Mouse (Mus musculus) intestine, embryonic 14.5 days (tissue): ENCODE measurements around the gene Abhd12b. TPM values are rescaled to one million over a fixed set of nuclear protein-coding genes. Genes with fewer than 3 reads are reported as not detected.

ENCODE experiments used
- ATAC-seq: fragments of 200-750 bp; cut with Nextera tagmentation; replicated peaks from 2 replicates; pipeline ENCODE4 v1.8.0; 2017; ENCODE audit warnings: low read depth, moderate number of reproducible peaks, moderate TSS enrichment, moderate library complexity; ENCODE audit not compliant: low FRiP score, low TSS enrichment
- DNase-seq: peaks from one replicate; pipeline ENCODE4 v3.0.0-alpha.2; 2018; ENCODE audit warnings: low spot score
- H3K27ac ChIP-seq: fragments of 300-500 bp; sonication (generic); 2 replicates; pipeline ENCODE4 v1.5.1; 2014; ENCODE audit warnings: low read depth, mild to moderate bottlenecking, control low read depth
- H3K27me3 ChIP-seq: fragments of 300-500 bp; sonication (generic); replicated peaks from 2 replicates; pipeline ENCODE4 v1.6.1; 2014; ENCODE audit warnings: low read length, control low read depth; ENCODE audit not compliant: control insufficient read depth, insufficient read depth
- H3K36me3 ChIP-seq: fragments of 300-500 bp; sonication (generic); 2 replicates; pipeline ENCODE4 v1.6.1; 2014; ENCODE audit warnings: low read length, control low read depth; ENCODE audit not compliant: control insufficient read depth, insufficient read depth
- H3K4me1 ChIP-seq: fragments of 300-500 bp; sonication (generic); replicated peaks from 2 replicates; pipeline ENCODE4 v1.6.1; 2014; ENCODE audit warnings: low read length, control low read depth, mixed read lengths; ENCODE audit not compliant: control insufficient read depth, insufficient read depth
- H3K4me2 ChIP-seq: fragments of 300-500 bp; sonication (generic); 2 replicates; pipeline ENCODE4 v1.6.1; 2014; ENCODE audit warnings: low read length
- H3K4me3 ChIP-seq: fragments of 300-500 bp; sonication (generic); 2 replicates; pipeline ENCODE4 v1.5.1; 2014; ENCODE audit warnings: low read depth, low read length, control low read depth, mixed read lengths
- H3K9ac ChIP-seq: fragments of 300-500 bp; sonication (generic); 2 replicates; pipeline ENCODE4 v1.6.1; 2014; ENCODE audit warnings: mild to moderate bottlenecking, low read length
- H3K9me3 ChIP-seq: fragments of 300-500 bp; sonication (generic); 2 replicates; pipeline ENCODE4 v1.6.1; 2016; ENCODE audit warnings: low read length, control low read depth; ENCODE audit not compliant: control insufficient read depth
- WGBS: fragments of 180-500 bp; shearing (Covaris S2); extraction: QIAGEN DNeasy Blood & Tissue Kit; methylation state at CpG from one replicate; pipeline ENCODE4 v1.1.7; 2014; 5-methylcytosine and 5-hydroxymethylcytosine counted together
- polyA plus RNA-seq: library from polyadenylated mRNA; unstranded; fragments of >200 nt; fragmentation: Nextera tagmentation; extraction: Ambion mirVana; gene quantifications from 2 replicates; pipeline ENCODE4 v1.2.1, GENCODE M21; 2014

The Abhd12b gene
- polyA plus RNA-seq, 1 experiment from 2014 or later = 0.49 TPM

DNA sequence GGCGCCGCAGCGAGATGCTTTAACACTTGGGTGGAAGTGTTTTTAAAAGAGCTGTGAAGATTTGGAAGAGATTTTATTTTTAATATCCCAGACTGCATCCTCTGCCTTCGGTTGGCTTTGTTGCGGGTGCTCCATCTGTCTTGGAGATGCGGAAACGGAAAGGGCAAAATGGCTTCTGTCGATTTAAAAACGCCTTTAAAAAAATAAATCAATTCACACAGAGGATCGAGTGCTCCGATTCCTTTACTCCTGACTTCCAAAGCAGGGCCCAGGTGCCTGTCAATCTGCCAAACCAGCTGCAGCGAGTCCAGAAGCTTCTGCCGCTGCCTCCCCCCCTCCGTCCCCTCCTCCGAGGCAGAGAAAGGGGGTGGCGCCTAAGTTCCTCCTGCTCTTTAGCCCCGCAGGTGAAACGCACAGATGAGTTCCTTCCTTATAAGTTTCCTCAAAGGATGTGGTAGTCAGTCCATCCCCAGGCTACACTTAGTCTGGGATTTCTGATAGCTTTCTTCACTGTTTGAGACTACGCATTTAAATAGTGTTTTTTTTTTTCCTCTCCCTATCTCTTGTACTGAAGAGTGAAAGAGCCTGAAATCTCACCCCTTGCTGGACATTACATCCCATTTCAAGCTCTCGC lies 22.8 kb upstream of the Abhd12b start:
- peak overlapping the region; percentile 42 for H3K4me2 ChIP-seq
- peaks cover 4% of the 10 kb centered on the region; the same call in 1 of the 2 replicates for H3K4me1 ChIP-seq
- 42% methylated on average over 20 of the region's 20 CpGs for WGBS
- 0 out of 2 replicates have a peak overlapping the region, but pooled peaks have one; percentile 10 for H3K9ac ChIP-seq
- ATAC-seq = no peak
- peak overlapping the region; percentile 18; the same call in 1 of the 2 replicates for H3K4me3 ChIP-seq
- H3K27ac ChIP-seq = no peak overlapping the region
- DNase-seq = no peak
- no peaks in the 10 kb centered on the region for H3K27me3 ChIP-seq
- H3K9me3 ChIP-seq = no peaks in the 10 kb centered on the region
- H3K36me3 ChIP-seq = no peaks in the 10 kb centered on the region

DNA sequence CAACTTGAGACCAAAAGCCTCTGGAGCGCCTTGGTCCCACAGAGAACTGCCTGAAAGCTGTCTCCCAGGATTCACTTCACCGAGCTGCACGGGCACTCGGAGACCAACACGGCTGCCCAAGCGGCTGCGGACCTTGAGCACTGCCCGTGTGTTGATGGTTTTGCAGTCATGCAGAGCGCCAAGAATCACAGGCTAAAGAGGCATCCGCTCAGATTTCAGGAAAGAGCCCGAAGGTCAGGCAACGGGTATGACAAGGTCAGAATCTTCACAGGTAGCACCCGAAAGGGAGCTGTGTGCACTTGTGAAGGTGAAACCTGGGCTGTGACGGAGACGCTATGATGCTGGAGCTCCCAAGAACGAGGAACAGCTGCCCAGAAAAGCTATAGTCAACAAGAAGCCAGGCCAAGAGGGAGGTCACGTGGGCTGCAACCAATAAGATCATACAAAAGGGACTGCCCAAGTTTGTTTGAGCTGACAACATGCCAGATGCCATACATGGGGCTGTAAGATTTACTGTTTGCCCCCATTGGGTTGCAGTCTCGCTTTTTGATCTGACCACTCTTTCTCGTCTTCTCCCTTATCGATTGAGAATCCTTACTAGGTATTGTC lies 19.2 kb upstream of the Abhd12b start:
- Histone ChIP-seq H3K9ac (no peak overlapping the region), H3K4me3 (no peak overlapping the region), H3K27ac (no peak overlapping the region), H3K4me1 (peaks cover 4% of the 10 kb centered on the region; the same call in 1 of the 2 replicates), H3K4me2 (no peak overlapping the region), H3K27me3 (no peaks in the 10 kb centered on the region), H3K9me3 (no peaks in the 10 kb centered on the region), H3K36me3 (no peaks in the 10 kb centered on the region)
- WGBS = 90% methylated on average over 20 of the region's 20 CpGs
- ATAC-seq (no peak), DNase-seq (no peak)

DNA sequence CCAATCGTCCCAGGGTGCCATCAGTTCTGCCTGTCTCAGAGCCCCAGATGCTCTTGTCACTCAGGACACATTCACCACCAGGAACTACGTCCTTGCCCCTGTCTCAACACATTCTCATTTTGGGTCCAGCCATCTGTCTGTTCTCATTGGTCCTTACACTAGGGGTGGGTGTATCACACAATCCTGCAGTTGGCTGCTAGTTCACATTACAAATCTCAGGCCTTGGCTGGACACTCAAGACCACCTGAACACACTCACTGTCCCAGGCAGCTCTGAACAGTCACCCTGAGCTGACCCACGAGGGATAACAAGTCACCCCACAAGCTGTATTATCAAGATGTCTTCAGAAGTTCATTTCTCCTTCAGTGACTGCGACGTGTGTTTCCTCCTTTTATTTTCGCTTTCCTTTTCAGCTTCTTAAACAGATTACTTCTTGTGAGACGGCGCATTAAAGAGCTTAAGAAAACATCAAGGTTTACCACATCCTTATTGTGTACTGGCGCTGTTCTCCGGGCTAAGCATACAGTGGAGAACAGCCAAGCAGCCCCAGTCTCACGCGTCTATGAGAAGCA lies 17.7 kb upstream of the Abhd12b start:
- Histone ChIP-seq H3K27me3 (no peaks in the 10 kb centered on the region), H3K27ac (no peak overlapping the region), H3K9me3 (no peaks in the 10 kb centered on the region), H3K4me2 (no peak overlapping the region), H3K4me3 (no peak overlapping the region), H3K9ac (no peak overlapping the region), H3K36me3 (no peaks in the 10 kb centered on the region), H3K4me1 (peaks cover 2% of the 10 kb centered on the region; the same call in 1 of the 2 replicates)
- ATAC-seq = no peak
- DNase-seq = no peak
- whole genome bisulfite sequencing = 57% methylated on average over 12 of the region's 12 CpGs

DNA sequence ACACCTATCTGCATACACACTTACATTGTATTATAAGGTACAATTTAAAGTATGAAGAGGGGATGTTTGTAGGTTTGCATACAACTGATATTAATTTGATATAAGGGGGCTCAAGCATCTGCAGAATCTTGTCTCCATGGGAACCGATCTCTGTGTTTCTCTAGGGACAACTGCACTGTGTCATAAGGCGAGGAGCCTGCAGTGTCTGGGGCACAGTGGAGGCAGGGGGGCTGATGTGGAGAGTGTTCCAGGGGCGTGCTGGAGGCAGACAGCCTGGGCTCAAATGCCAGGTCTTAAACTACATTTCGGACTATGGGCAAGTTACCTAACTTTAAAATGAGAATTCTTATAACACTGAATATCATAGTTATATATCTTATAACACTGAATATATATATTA lies 16.8 kb upstream of the Abhd12b start:
- Histone ChIP-seq H3K4me2 (no peak overlapping the region), H3K36me3 (no peaks in the 10 kb centered on the region), H3K4me1 (no peaks in the 10 kb centered on the region), H3K9me3 (no peaks in the 10 kb centered on the region), H3K4me3 (no peak overlapping the region), H3K27me3 (no peaks in the 10 kb centered on the region), H3K9ac (no peak overlapping the region), H3K27ac (no peak overlapping the region)
- DNase-seq = no peak
- no peak for ATAC-seq
- 62% methylated on average over 4 of the region's 4 CpGs for WGBS

DNA sequence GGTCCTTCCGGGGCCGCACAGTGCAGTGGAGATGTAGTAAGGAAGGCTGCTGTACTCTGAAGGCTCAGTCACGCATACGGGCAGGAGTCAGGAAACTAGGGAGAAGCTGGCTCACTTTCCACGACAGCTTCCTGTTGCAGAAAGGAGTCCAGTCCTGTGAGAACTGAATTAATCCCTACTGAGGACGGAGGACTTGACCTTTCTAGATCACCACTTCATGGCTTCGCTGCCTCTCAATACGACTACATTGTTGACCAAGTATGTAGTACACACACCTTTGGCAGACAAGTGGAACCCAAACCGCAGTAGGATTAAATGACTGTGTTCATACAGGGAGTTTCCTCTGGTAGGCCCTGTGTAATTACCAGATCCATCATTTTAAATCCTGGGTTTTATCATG lies 16.3 kb upstream of the Abhd12b start:
- H3K4me1 ChIP-seq = no peaks in the 10 kb centered on the region
- no peak for DNase-seq
- no peak overlapping the region for H3K4me3 ChIP-seq
- no peak overlapping the region for H3K4me2 ChIP-seq
- H3K27ac ChIP-seq = no peak overlapping the region
- WGBS = 71% methylated on average over 9 of the region's 9 CpGs
- H3K9ac ChIP-seq = no peak overlapping the region
- H3K27me3 ChIP-seq = no peaks in the 10 kb centered on the region
- no peaks in the 10 kb centered on the region for H3K9me3 ChIP-seq
- ATAC-seq = no peak
- no peaks in the 10 kb centered on the region for H3K36me3 ChIP-seq

DNA sequence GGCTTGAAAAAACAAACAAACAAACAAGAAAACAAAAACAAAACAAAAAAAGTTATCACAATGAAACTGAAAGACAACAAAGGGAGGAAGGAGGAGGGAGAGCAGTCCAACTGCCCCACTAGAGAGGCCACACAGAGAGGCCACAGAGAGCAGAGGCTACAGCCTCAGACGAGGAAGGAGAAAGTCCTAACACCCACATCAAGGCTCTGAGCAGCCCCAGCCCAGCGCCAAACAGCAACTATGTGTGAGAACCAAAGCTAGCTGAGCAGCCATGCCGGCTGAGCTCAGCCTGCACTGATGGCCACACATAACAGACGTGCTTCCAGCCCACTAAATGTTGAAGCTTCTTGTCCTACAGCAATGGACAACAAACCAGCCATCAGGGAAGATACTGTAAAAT lies 14.1 kb upstream of the Abhd12b start:
- H3K27me3 ChIP-seq = no peaks in the 10 kb centered on the region
- H3K4me3 ChIP-seq = no peak overlapping the region
- WGBS = 61% methylated on average over 4 of the region's 4 CpGs
- peaks cover 3% of the 10 kb centered on the region; the same call in 1 of the 2 replicates for H3K4me1 ChIP-seq
- no peaks in the 10 kb centered on the region for H3K36me3 ChIP-seq
- no peak for DNase-seq
- no peak overlapping the region for H3K9ac ChIP-seq
- no peak overlapping the region for H3K27ac ChIP-seq
- H3K4me2 ChIP-seq = no peak overlapping the region
- no peak for ATAC-seq
- no peaks in the 10 kb centered on the region for H3K9me3 ChIP-seq

DNA sequence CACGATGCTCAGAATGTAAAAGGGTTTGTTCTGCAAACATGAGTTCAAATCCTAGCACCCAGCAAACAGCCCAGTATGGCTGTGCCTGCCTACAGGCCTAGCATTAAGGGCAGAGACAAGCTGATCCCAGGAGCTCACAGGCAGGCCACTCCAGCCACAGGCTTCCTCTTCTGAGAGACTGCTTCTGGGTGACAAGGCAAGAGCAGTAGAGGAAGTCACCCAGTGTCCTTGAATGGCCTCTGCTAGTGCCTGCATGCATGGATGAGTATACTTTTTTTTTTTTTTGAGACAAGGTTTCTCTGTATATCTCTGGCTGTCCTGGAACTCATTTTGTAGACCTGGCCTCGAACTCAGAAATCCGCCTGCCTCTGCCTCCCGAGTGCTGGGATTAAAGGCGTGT lies 13.4 kb upstream of the Abhd12b start:
- 92% methylated on average over 5 of the region's 5 CpGs for WGBS
- no peak overlapping the region for H3K9ac ChIP-seq
- H3K27me3 ChIP-seq = no peaks in the 10 kb centered on the region
- no peaks in the 10 kb centered on the region for H3K9me3 ChIP-seq
- H3K27ac ChIP-seq = no peak overlapping the region
- ATAC-seq (no peak), DNase-seq (no peak)
- no peak overlapping the region for H3K4me3 ChIP-seq
- H3K36me3 ChIP-seq = no peaks in the 10 kb centered on the region
- peaks cover 8% of the 10 kb centered on the region; the same call in 1 of the 2 replicates for H3K4me1 ChIP-seq
- H3K4me2 ChIP-seq = no peak overlapping the region

DNA sequence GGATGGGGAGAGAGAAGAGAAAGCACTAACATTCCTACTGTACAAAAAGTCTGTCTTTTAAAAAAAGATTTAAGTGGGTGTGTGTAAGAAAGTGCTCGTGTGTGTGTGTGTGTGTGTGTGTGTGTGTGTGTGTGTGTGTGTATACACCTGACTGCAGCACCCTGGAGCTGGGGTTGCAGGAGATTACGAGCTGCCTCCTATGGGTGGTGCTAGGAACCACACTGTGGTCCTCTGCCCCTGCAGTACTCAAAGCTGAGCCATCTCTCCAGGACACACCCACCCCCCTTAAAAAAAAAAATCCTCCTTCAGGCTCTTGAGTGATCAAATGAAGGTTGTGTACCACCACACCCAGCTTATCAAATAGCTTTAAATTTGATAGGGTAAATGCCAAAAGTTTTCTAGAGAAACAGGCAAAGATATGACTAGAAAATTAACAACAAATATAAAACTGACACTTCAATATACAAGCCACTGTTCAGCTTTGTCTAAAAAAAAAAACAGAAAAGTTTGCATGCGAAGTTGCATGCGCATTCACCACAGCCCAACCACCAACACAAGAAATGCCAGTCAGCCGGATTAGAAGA lies 12.9 kb upstream of the Abhd12b start:
- H3K36me3 ChIP-seq = no peaks in the 10 kb centered on the region
- no peaks in the 10 kb centered on the region for H3K27me3 ChIP-seq
- no peak overlapping the region for H3K27ac ChIP-seq
- no peak overlapping the region for H3K9ac ChIP-seq
- no peak overlapping the region for H3K4me3 ChIP-seq
- DNase-seq = no peak
- no peak for ATAC-seq
- H3K4me2 ChIP-seq = no peak overlapping the region
- no peaks in the 10 kb centered on the region for H3K9me3 ChIP-seq
- 80% methylated on average over 5 of the region's 5 CpGs for WGBS
- peaks cover 8% of the 10 kb centered on the region; the same call in 1 of the 2 replicates for H3K4me1 ChIP-seq
